Mouse (Mus musculus) megakaryocyte, embryonic 14.5 days (primary cell): ENCODE measurements around the gene Col4a1. TPM values are rescaled to one million over a fixed set of nuclear protein-coding genes. Genes with fewer than 3 reads are reported as not detected.

Experiments
- H3K27me3 ChIP-seq: replicated peaks from 2 replicates; pipeline ENCODE3; 2012; ENCODE audit warnings: inconsistent platforms
- H3K36me3 ChIP-seq: replicated peaks from 2 replicates; pipeline ENCODE3; 2012; ENCODE audit warnings: low read length, inconsistent platforms, mixed read lengths
- H3K4me1 ChIP-seq: 2 replicates; pipeline ENCODE4 v1.6.1; 2012; ENCODE audit warnings: inconsistent platforms
- H3K4me3 ChIP-seq: replicated peaks from 2 replicates; pipeline ENCODE3; 2012; ENCODE audit warnings: moderate library complexity, mild to moderate bottlenecking, inconsistent platforms
- H3K9me3 ChIP-seq: 2 replicates; pipeline ENCODE4 v1.6.1; 2012; ENCODE audit warnings: inconsistent platforms
- FLI1 ChIP-seq: IDR thresholded peaks from 2 replicates; pipeline ENCODE4 v1.6.1; 2012; ENCODE audit warnings: low read length, inconsistent platforms, mixed read lengths
- GATA1 ChIP-seq: IDR thresholded peaks from 3 replicates; pipeline ENCODE4 v1.6.1; 2012; ENCODE audit warnings: mixed read lengths, low read length, inconsistent platforms, borderline replicate concordance
- polyA plus RNA-seq: library from polyadenylated mRNA; stranded (reverse); fragments of >175 nt; gene quantifications from 2 replicates; pipeline ENCODE4 v1.2.3, GENCODE M21; 2012; ENCODE audit warnings: low replicate concordance; ENCODE audit not compliant: insufficient read depth

The Col4a1 gene
- polyA plus RNA-seq, 1 experiment = 0.67 TPM

GRCm38 (mm10) chr8:11197988-11198387, 114.6 kb downstream of the Col4a1 start:
- Histone ChIP-seq H3K36me3 (no peaks in the 10 kb centered on the region), H3K4me1 (peaks cover 34% of the 10 kb centered on the region), H3K27me3 (peaks cover 47% of the 10 kb centered on the region), H3K4me3 (no peak overlapping the region), H3K9me3 (no peaks in the 10 kb centered on the region)
- TF ChIP-seq FLI1 = no peak
- no peak for TF ChIP-seq GATA1

GRCm38 (mm10) chr8:11197261-11197660, 115.4 kb downstream of the Col4a1 start:
- H3K4me1 ChIP-seq = peaks cover 34% of the 10 kb centered on the region
- no peaks in the 10 kb centered on the region for H3K36me3 ChIP-seq
- TF ChIP-seq GATA1 (no peak), FLI1 (no peak)
- H3K27me3 ChIP-seq = peaks cover 41% of the 10 kb centered on the region
- no peaks in the 10 kb centered on the region for H3K9me3 ChIP-seq
- no peak overlapping the region for H3K4me3 ChIP-seq

GRCm38 (mm10) chr8:11192719-11193324, 119.8 kb downstream of the Col4a1 start:
- no peaks in the 10 kb centered on the region for H3K9me3 ChIP-seq
- no peak for TF ChIP-seq FLI1
- no peaks in the 10 kb centered on the region for H3K36me3 ChIP-seq
- H3K4me3 ChIP-seq = no peak overlapping the region
- peaks cover 52% of the 10 kb centered on the region for H3K27me3 ChIP-seq
- H3K4me1 ChIP-seq = peaks cover 56% of the 10 kb centered on the region

- Histone ChIP-seq H3K4me1 (peaks cover 75% of the 10 kb centered on the region), H3K36me3 (no peaks in the 10 kb centered on the region), H3K4me3 (peak overlapping the region; percentile 90), H3K9me3 (no peaks in the 10 kb centered on the region), H3K27me3 (peaks cover 82% of the 10 kb centered on the region)
- TF ChIP-seq FLI1 (no peak), GATA1 (no peak)
Observed at GRCm38 (mm10) chr8:11187581-11188271, 124.9 kb downstream of the Col4a1 start.

- Histone ChIP-seq H3K36me3 (no peaks in the 10 kb centered on the region), H3K4me1 (peaks cover 76% of the 10 kb centered on the region), H3K9me3 (no peaks in the 10 kb centered on the region), H3K27me3 (peaks cover 92% of the 10 kb centered on the region), H3K4me3 (no peak overlapping the region)
- TF ChIP-seq FLI1 (no peak), GATA1 (no peak)
Observed at GRCm38 (mm10) chr8:11186456-11186855, 126.2 kb downstream of the Col4a1 start.

- H3K27me3 ChIP-seq = peaks cover 92% of the 10 kb centered on the region
- no peaks in the 10 kb centered on the region for H3K36me3 ChIP-seq
- H3K4me3 ChIP-seq = no peak overlapping the region
- TF ChIP-seq GATA1 = no peak
- no peak for TF ChIP-seq FLI1
- H3K4me1 ChIP-seq = peaks cover 78% of the 10 kb centered on the region
- no peaks in the 10 kb centered on the region for H3K9me3 ChIP-seq
Observed at GRCm38 (mm10) chr8:11185672-11186071, 127.0 kb downstream of the Col4a1 start.

GRCm38 (mm10) chr8:11183611-11184031, 129.0 kb downstream of the Col4a1 start:
- Histone ChIP-seq H3K4me1 (peaks cover 90% of the 10 kb centered on the region), H3K27me3 (peaks cover 80% of the 10 kb centered on the region), H3K4me3 (no peak overlapping the region), H3K36me3 (no peaks in the 10 kb centered on the region), H3K9me3 (no peaks in the 10 kb centered on the region)
- TF ChIP-seq GATA1 (no peak), FLI1 (no peak)

- no peak overlapping the region for H3K4me3 ChIP-seq
- no peaks in the 10 kb centered on the region for H3K36me3 ChIP-seq
- peaks cover 86% of the 10 kb centered on the region for H3K4me1 ChIP-seq
- TF ChIP-seq FLI1 = no peak
- no peak for TF ChIP-seq GATA1
- H3K27me3 ChIP-seq = peaks cover 75% of the 10 kb centered on the region
- H3K9me3 ChIP-seq = no peaks in the 10 kb centered on the region
Observed at GRCm38 (mm10) chr8:11182606-11183005, 130.0 kb downstream of the Col4a1 start.

- Histone ChIP-seq H3K4me3 (no peak overlapping the region), H3K9me3 (no peaks in the 10 kb centered on the region), H3K4me1 (peaks cover 83% of the 10 kb centered on the region), H3K27me3 (peaks cover 75% of the 10 kb centered on the region), H3K36me3 (no peaks in the 10 kb centered on the region)
- TF ChIP-seq FLI1 (no peak), GATA1 (no peak)
Observed at GRCm38 (mm10) chr8:11182148-11182484, 130.5 kb downstream of the Col4a1 start.

- TF ChIP-seq GATA1 (no peak), FLI1 (no peak)
- peaks cover 74% of the 10 kb centered on the region for H3K27me3 ChIP-seq
Observed at GRCm38 (mm10) chr8:11181420-11182147, 131.0 kb downstream of the Col4a1 start.

More at GRCm38 (mm10) chr8:11181420-11182147, 131.0 kb downstream of the Col4a1 start:
- Histone ChIP-seq H3K36me3 (no peaks in the 10 kb centered on the region), H3K4me1 (peaks cover 82% of the 10 kb centered on the region), H3K9me3 (no peaks in the 10 kb centered on the region), H3K4me3 (no peak overlapping the region)
